Mouse (Mus musculus) heart, postnatal 0 days (tissue): ENCODE measurements around the gene Kidins220. TPM values are rescaled to one million over a fixed set of nuclear protein-coding genes. Genes with fewer than 3 reads are reported as not detected.

Experiments used
- ATAC-seq: fragments of 200-750 bp; cut with Nextera tagmentation; 2 replicates; pipeline ENCODE4 v1.8.0; 2017; ENCODE audit warnings: low read depth, moderate number of reproducible peaks, moderate library complexity; ENCODE audit not compliant: insufficient read depth
- DNase-seq: peaks from one replicate; pipeline ENCODE4 v3.0.0-alpha.2; 2016; ENCODE audit warnings: low spot score
- H3K27ac ChIP-seq: fragments of 300-500 bp; sonication (generic); 2 replicates; pipeline ENCODE4 v1.5.1; 2014; ENCODE audit warnings: low read depth, mild to moderate bottlenecking
- H3K27me3 ChIP-seq: fragments of 300-500 bp; sonication (generic); 2 replicates; pipeline ENCODE4 v1.6.1; 2014; ENCODE audit warnings: low read length, mixed read lengths; ENCODE audit not compliant: control insufficient read depth, insufficient read depth
- H3K36me3 ChIP-seq: fragments of 300-500 bp; sonication (generic); replicated peaks from 2 replicates; pipeline ENCODE4 v1.6.1; 2014; ENCODE audit warnings: low read length, mixed read lengths; ENCODE audit not compliant: control insufficient read depth, insufficient read depth
- H3K4me1 ChIP-seq: fragments of 300-500 bp; sonication (generic); 2 replicates; pipeline ENCODE4 v1.6.1; 2014; ENCODE audit warnings: antibody characterized with exemption; ENCODE audit not compliant: control insufficient read depth, insufficient read depth
- H3K4me2 ChIP-seq: fragments of 300-500 bp; sonication (generic); 2 replicates; pipeline ENCODE4 v1.6.1; 2014; ENCODE audit warnings: low read depth, mild to moderate bottlenecking, low read length, moderate library complexity
- H3K4me3 ChIP-seq: fragments of 300-500 bp; sonication (generic); 2 replicates; pipeline ENCODE4 v1.5.1; 2014; ENCODE audit warnings: low read depth, low read length
- H3K9ac ChIP-seq: fragments of 300-500 bp; sonication (generic); replicated peaks from 2 replicates; pipeline ENCODE4 v1.6.1; 2014; ENCODE audit warnings: low read depth, low read length, mixed read lengths
- H3K9me3 ChIP-seq: fragments of 300-500 bp; sonication (generic); replicated peaks from 2 replicates; pipeline ENCODE4 v1.6.1; 2016; ENCODE audit warnings: low read length; ENCODE audit not compliant: control insufficient read depth
- CTCF ChIP-seq: IDR thresholded peaks from 2 replicates; pipeline ENCODE4 v1.5.1; 2016; ENCODE audit warnings: antibody characterized with exemption, control low read depth, low read depth
- EP300 ChIP-seq: IDR thresholded peaks from 2 replicates; pipeline ENCODE4 v1.6.1; 2016; ENCODE audit warnings: antibody characterized with exemption, low read depth
- WGBS: fragments of 180-500 bp; shearing (Covaris S2); extraction: QIAGEN DNeasy Blood & Tissue Kit; methylation state at CpG from one replicate; pipeline ENCODE4 v1.1.7; 2014; 5-methylcytosine and 5-hydroxymethylcytosine counted together
- polyA plus RNA-seq: library from polyadenylated mRNA; unstranded; fragments of >200 nt; fragmentation: Nextera tagmentation; extraction: Ambion mirVana; gene quantifications from 2 replicates; pipeline ENCODE4 v1.2.1, GENCODE M21; 2015
- total RNA-seq: library from RNA; depleted of rRNA; stranded (reverse); fragments of >200 nt; gene quantifications from 2 replicates; pipeline ENCODE4 v1.2.3, GENCODE M21; 2014; ENCODE audit warnings: low replicate concordance

Gene Kidins220
- total and polyA plus RNA-seq, 2 experiments from 2014 or later, result 24.6 to 64.3 TPM

DNA sequence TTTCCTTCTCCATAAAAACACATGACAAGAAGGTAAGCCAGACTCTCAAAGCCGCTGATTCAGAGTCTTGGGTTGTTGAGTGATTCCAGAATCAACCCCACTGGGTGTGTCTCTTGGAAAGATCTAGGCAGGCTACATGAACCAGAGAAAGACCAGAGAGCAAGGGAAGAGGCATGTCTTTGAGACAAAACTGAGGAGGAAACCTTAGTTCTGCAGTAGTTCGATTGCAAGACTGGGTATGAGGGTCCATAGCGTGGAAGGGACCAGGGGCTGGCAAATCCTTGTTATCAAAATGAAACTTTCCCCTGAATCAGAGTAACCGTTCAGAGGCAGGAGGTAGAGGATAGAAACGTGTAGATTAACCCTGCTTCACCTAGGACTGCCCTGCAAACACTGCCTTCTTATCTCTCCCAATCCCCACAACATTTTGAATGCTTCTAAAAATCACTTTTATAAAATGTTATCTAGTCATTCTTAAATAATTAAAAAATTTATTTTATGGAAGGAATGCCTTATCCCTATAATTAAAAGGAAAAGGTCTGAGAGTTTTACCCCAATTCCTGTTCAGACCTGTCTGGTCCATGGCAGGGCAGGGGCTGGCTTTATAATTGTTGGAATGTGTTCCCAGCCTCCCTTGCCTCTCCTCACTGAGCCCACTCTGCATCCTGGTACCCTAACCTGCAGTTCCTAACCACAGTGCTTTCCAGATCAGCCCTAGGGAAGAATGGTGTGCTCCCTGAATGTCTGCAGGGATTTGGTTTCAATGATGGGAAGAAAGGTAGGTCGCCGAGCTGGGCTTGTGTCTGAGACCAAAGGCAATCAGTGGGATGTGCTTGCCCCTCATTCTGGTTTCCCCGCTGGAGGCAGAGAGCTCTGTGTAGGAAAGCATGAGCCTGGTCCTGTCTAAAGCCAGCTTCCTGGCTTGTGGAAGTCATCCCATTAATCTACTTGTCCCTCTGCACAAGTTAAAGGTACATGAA, 2.1 kb upstream of the Kidins220 start:
- Histone ChIP-seq H3K9me3 (no peaks in the 10 kb centered on the region), H3K36me3 (0 out of 2 replicates have a peak, but pooled peaks cover 5% of the 10 kb centered on the region), H3K27ac (no peak overlapping the region), H3K4me3 (no peak overlapping the region), H3K27me3 (no peaks in the 10 kb centered on the region), H3K4me2 (no peak overlapping the region), H3K9ac (no peak overlapping the region), H3K4me1 (peaks cover 27% of the 10 kb centered on the region)
- ATAC-seq, result no peak
- 67% methylated on average over 8 of the region's 8 CpGs for WGBS
- DNase-seq, result no peak
- TF ChIP-seq EP300, result no peak
- no peak for TF ChIP-seq CTCF

DNA sequence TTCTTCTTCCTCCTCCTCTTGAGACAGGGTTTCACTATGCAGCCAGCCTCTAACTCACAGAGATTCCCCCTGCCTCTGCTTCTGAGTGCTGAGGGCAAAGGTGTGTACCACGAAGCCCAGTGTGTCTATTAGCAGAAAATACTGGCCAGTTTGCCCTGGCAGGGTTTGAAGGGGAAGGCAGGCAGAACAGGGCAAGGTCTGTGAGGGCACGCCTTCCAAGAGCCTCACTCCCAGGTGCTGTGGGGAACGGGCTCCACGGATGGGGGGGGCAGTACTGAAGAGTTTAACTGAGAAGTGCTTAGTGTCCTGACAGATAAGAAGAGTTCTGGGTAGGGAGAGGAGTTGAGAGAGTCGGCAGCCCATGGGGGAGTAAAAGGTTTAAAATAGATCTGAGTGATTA, 1.1 kb upstream of the Kidins220 start:
- no peak overlapping the region for H3K4me2 ChIP-seq
- peaks cover 27% of the 10 kb centered on the region for H3K4me1 ChIP-seq
- TF ChIP-seq EP300, result no peak
- no peak for TF ChIP-seq CTCF
- 32% methylated on average over 5 of the region's 5 CpGs for WGBS
- H3K27me3 ChIP-seq, result no peaks in the 10 kb centered on the region
- H3K9ac ChIP-seq, result no peak overlapping the region
- DNase-seq (no peak), ATAC-seq (no peak)
- H3K9me3 ChIP-seq, result no peaks in the 10 kb centered on the region
- H3K36me3 ChIP-seq, result 0 out of 2 replicates have a peak, but pooled peaks cover 5% of the 10 kb centered on the region
- H3K4me3 ChIP-seq, result no peak overlapping the region
- H3K27ac ChIP-seq, result no peak overlapping the region

DNA sequence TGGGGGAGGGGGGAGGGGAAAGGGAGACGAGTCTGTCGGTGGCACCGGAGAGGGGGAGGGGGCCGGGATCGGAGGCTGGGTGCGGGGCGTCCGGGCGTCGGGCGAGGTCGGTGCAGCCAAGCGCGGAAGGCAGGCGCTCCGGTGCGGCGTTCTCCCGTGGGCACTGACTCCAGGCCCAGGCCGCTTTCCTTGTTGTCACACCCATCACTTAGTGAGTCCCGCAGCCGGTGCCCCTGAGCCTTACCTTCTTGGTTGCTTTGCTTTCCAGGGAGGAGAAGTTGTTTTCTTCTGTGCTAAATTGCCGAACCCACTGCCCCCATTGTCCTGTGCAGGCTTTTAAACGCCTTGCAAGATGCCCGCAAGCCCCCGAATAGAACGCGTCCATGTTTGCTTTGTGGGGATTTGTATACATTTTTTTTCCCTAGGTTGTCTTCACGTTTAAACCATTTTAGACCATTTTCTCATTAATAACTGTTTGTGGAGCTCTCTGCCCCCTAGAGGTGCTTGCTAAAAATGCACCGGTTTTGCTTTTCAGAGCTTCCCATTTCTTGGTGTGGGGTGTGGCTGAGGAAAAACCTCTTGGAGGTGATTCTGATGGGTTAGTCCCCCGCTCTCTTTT, 499 bp downstream of the Kidins220 start:
- Histone ChIP-seq H3K4me2 (peak overlapping the region; percentile 66), H3K27me3 (no peaks in the 10 kb centered on the region), H3K4me3 (peak overlapping the region; percentile 78), H3K9ac (peak overlapping the region; percentile 74), H3K9me3 (no peaks in the 10 kb centered on the region), H3K36me3 (0 out of 2 replicates have a peak, but pooled peaks cover 5% of the 10 kb centered on the region), H3K27ac (peak overlapping the region; percentile 94), H3K4me1 (peaks cover 27% of the 10 kb centered on the region)
- TF ChIP-seq EP300 (no peak), CTCF (peak; percentile 59)
- peak; percentile 79 for ATAC-seq
- under 1% methylated on average over 24 of the region's 31 CpGs for WGBS
- DNase-seq, result peak; percentile 80

DNA sequence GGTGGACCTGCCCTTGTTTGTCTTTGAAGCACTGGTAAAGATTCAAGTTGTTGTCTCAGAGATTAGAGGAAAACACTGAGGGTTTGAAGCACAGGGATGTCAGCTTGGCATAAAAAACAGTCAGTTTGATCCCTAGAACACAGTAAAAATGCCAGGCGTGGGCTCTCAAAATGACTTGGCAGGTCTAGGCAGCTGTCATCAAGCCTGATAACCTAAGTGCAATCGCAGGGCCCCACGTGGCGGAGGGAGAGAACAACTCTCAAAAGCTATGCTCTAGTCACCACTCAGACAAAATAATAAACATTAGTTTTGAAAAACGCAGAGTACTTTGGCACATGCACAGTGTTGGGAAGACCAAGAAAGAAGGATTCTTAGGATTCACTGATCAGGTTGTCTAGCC, 10.5 kb downstream of the Kidins220 start:
- H3K4me1 ChIP-seq, result peaks cover 12% of the 10 kb centered on the region
- H3K9ac ChIP-seq, result no peak overlapping the region
- no peak overlapping the region for H3K4me2 ChIP-seq
- no peaks in the 10 kb centered on the region for H3K27me3 ChIP-seq
- DNase-seq (no peak), ATAC-seq (0 out of 2 replicates have a peak, but pooled peaks have one; percentile 49)
- no peak overlapping the region for H3K4me3 ChIP-seq
- WGBS, result 40% methylated on average over 5 of the region's 5 CpGs
- peaks cover 24% of the 10 kb centered on the region for H3K36me3 ChIP-seq
- no peak for TF ChIP-seq EP300
- no peak for TF ChIP-seq CTCF
- no peak overlapping the region for H3K27ac ChIP-seq
- H3K9me3 ChIP-seq, result no peaks in the 10 kb centered on the region

DNA sequence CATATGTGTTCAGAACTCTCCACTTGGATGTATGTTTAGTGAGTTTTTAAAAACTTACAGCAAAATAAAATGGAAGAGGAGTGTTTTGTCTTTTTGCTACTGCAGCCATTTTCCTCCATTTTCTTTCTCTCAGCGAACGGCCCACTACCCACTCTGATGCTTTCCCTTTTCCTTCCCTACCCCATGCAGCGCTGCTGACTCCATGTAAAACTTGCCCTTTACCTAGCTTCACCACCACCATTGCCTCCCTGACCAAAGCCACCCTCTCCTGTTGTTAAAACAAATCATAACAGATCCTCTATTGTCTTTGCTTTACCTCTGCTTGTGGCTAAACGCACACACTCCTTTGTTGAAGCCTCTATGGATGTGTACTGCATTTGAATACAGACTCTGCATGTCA, 20.6 kb downstream of the Kidins220 start:
- H3K27ac ChIP-seq, result no peak overlapping the region
- H3K9ac ChIP-seq, result no peak overlapping the region
- H3K4me2 ChIP-seq, result no peak overlapping the region
- no peaks in the 10 kb centered on the region for H3K4me1 ChIP-seq
- WGBS, result 90% methylated on average over 4 of the region's 4 CpGs
- peaks cover 90% of the 10 kb centered on the region for H3K36me3 ChIP-seq
- ATAC-seq (no peak), DNase-seq (no peak)
- no peak overlapping the region for H3K4me3 ChIP-seq
- no peaks in the 10 kb centered on the region for H3K27me3 ChIP-seq
- H3K9me3 ChIP-seq, result no peaks in the 10 kb centered on the region
- TF ChIP-seq EP300 (no peak), CTCF (no peak)
